Mouse (Mus musculus) liver, adult 2 months (tissue): ENCODE data around the gene Sema5a.

ENCODE experiments used
- CTCF ChIP-seq: fragments of 200-500 bp; IDR thresholded peaks from 2 replicates; pipeline ENCODE4 v1.5.1; 2011; ENCODE audit warnings: low read depth, low read length, control low read depth
- POLR2A ChIP-seq: fragments of 200-500 bp; IDR thresholded peaks from 2 replicates; pipeline ENCODE4 v1.6.1; 2011; ENCODE audit warnings: low read length, control low read depth; ENCODE audit not compliant: insufficient read depth; ENCODE audit errors: extremely low read depth

- TF ChIP-seq CTCF (no peak), POLR2A (no peak)
Measured at GRCm38 (mm10) chr15:32233451-32233850, 11.2 kb upstream of the Sema5a start.
